Mouse (Mus musculus) left cerebral cortex, postnatal 4 days (tissue): ENCODE data around the gene Sstr2. TPM values are rescaled to one million over a fixed set of nuclear protein-coding genes. Genes with fewer than 3 reads are reported as not detected.
"Not testable (repeated sequence)": the region's sequence is repeated elsewhere in the genome, so short reads cannot be mapped to it uniquely, and the experiment has no call there.

Source experiments
- DNase-seq: peaks from one replicate; pipeline ENCODE4 v3.0.0-alpha.2; 2022
- intact Hi-C: fragments of 180-260 bp; cut with DNase I; formaldehyde crosslinking; loops from one replicate; pipeline ENCODE4 v1.15.1; 2025
- total RNA-seq, 2 experiments: library from RNA; stranded (reverse); gene quantifications; 2 replicates each; pipeline ENCODE4 v1.2.3; 2021

Gene Sstr2
- total RNA-seq, 2 experiments from 2014 or later, result 21.2 to 23.0 TPM

DNA sequence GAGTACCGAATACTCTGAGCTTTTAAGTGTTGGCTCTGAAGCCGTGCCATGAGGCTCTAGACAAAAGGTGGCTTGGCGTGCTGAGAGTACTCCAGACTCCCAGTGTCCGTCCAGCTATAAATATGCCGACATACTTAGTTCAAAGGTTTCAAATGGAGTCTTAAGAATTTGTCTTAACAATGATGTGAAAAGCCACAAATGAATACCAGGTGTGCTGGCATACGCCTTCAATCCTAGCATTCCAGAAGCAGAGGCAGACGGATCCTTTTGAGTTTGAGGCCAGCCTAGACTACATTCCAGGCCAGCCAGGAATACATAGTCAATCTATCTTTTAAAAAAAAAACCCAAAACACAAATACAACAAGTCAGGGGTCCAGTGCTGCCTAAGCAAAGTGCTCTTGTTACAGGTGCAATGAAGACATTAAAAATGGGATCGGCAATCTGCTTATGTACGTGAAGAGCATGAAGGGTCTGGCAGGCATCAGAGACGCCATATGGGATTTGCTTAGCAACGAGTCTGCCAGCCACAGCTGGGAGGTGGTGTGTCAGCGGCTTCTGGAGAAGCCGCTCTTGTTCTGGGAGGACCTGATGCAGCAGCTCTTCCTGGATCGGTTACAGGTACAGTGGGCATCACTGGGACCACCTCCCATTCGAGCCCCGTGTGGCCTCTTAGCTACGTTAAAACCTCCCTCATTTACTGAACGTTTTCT is 35.6 kb downstream of the Sstr2 start:
- intact Hi-C loops, result loop anchor here (10.0 kb wide), 1 partner anchor 480 kb away; no protein-coding TSS in a partner anchor
- peak; percentile 71 for DNase-seq

DNA sequence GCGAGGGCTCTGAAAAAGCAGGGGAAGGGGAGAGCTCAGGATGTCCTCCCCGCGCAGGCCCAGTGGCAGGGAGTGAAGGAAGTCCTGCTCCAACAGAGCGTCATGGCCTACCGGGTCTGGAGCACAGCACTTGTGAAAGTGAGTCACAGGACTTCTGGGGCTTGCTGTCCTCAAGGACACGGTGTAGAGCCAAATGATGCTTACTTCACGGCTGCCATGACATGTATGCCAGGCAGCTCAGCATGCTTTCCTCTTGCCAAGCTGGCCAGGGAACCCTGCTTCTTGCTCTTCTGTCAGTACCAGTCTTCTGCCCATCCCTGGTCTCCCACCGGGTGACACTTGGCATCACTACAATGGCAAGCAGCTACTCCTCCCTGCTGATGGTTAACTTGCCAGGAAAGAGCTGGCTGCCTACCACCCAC is 37.4 kb downstream of the Sstr2 start:
- peak; percentile 96 for DNase-seq
- intact Hi-C loops, result loop anchor here (10.0 kb wide), 1 partner anchor 482 kb away; no protein-coding TSS in a partner anchor

DNA sequence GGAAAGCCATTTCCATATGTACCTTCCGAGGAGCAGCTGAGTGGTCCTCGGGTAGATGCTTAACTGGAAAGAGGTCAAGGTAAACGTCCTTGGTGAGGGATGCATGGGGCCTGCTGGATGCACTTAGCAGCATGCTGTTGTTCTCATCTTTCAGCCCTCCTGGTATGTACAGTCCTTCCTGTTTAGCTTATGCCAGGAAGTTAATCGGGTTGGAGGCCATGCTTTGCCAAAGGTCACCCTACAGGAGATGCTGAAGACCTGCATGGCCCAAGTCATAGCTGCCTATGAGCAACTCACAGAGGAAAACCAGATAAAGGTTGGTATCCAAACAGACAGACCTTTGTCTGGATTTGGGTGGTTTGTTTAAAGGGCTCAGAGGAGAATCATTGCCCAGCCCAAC is 38.1 kb downstream of the Sstr2 start:
- intact Hi-C loops, result loop anchor here (10.0 kb wide), 1 partner anchor 482 kb away; no protein-coding TSS in a partner anchor
- no peak for DNase-seq

- intact Hi-C loops, result loop anchor here (10.0 kb wide), 1 partner anchor 484 kb away; no protein-coding TSS in a partner anchor
- no peak for DNase-seq
Measured at GRCm38 (mm10) chr11:113658319-113658718, 39.2 kb downstream of the Sstr2 start.

- intact Hi-C loops, result loop anchor here (10.0 kb wide), 1 partner anchor 484 kb away; no protein-coding TSS in a partner anchor
Measured at GRCm38 (mm10) chr11:113658763-113659162, 39.6 kb downstream of the Sstr2 start.

DNA sequence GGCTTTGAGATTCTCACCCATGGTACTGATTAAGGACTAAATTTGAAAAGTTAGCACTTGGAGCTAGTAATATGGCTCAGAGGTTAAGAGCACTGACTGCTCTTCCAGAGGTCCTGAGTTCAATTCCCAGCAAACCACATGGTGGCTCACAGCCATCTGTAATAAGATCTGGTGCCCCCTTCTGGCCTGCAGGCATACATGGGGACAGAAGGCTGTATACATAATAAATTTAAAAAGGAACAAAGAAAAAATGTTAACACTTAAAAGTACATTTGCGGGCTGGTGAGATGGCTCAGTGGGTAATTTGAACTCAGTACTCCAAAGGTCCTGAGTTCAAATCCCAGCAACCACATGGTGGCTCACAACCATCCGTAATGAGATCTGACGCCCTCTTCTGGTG is 41.1 kb downstream of the Sstr2 start:
- DNase-seq, intact Hi-C loops: not testable (repeated sequence)

More at GRCm38 (mm10) chr11:113658763-113659162, 39.6 kb downstream of the Sstr2 start:
- no peak for DNase-seq

- DNase-seq, result no peak
- intact Hi-C loops, result no loop called here
Measured at GRCm38 (mm10) chr11:113660940-113661339, 41.8 kb downstream of the Sstr2 start.

GRCm38 (mm10) chr11:113661835-113662351 is 42.8 kb downstream of the Sstr2 start:
- intact Hi-C loops, result no loop called here
- no peak for DNase-seq

DNA sequence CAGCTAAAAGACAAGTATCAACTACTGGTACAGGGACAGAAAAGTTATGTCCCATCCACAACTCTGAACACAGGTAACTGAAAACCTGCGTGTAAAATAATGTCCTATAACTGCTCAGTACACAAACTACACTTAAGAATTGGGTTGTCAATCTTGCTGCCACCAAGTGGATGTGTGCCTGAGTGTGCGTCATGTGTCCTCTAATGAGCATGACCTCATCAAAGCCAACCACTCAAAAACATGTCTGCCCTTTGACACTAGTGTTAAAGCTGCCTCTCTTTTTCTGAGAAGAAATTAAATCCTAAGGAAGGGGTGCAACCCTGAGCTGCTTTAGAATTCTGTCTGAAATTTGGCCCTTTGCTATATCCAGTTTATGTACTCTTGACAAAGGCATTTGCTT is 45.1 kb downstream of the Sstr2 start:
- DNase-seq, result no peak
- intact Hi-C loops, result no loop called here

GRCm38 (mm10) chr11:113666205-113666604 is 47.1 kb downstream of the Sstr2 start:
- no peak for DNase-seq
- intact Hi-C loops, result no loop called here

DNA sequence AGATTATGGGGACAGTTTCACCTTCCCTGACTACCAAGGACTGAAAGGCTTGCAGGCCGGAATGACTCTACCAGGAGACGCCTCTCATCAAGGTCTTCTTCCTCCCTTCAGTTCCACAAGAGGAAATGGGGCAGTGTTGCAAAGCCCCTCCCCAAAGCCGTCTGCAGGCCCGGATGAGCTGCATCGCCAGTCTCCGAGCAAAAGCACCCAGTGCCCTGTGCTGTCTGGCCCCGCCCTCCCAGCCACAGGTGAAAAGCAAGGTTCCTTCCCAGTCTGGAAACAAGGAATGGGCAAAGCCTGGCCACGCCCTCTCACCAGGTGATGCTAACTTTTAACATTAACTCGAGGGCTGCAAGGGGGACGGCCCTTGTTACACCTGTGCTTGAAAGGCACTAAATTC is 47.5 kb downstream of the Sstr2 start:
- intact Hi-C loops, result no loop called here
- no peak for DNase-seq

DNA sequence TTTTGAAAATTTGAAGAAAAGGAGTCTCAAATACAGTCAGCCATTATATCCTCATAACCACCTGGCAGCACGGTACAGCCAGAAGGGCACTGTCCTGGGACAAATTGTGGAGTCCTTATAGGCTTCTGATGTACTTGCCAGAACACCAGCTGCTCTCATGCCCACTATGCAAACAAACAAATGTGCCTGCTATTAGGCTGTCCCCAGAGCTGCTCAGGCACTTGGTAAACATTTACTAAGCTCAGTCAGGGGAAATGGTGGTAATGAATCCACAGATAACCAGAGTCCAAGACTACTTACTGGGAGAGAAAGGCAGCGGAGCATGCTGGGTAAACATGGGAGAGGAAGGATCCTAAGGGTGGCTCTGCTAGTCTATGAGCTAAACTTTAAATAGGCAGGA is 48.0 kb downstream of the Sstr2 start:
- intact Hi-C loops, result no loop called here

GRCm38 (mm10) chr11:113667704-113668103 is 48.6 kb downstream of the Sstr2 start:
- DNase-seq, result no peak
- intact Hi-C loops, result no loop called here

More for the DNA sequence above, 48.0 kb downstream of the Sstr2 start:
- no peak for DNase-seq

DNA sequence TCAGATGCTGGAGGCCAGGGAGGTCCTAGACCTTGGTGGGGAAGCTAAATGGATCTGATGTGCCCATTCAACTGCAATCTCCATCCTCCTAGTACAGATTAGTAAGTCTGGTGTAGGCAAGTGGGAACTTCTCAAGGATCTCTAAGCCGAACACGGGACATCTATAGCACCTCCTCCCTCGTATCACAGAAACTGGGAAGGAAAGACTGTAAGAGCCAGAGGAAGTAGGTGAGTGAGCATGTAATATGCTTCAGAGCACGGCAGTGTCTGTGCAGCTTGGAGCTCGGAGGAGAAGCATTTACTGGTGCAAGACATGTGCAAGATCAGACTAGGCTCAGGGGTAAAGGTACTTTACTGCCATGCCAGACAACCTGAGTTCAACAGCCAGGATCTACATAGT is 49.7 kb downstream of the Sstr2 start:
- intact Hi-C loops, result no loop called here
- no peak for DNase-seq

GRCm38 (mm10) chr11:113669711-113670110 is 50.6 kb downstream of the Sstr2 start:
- intact Hi-C loops, result no loop called here
- no peak for DNase-seq

GRCm38 (mm10) chr11:113673614-113674013 is 54.5 kb downstream of the Sstr2 start:
- no peak for DNase-seq
- intact Hi-C loops, result no loop called here

- intact Hi-C loops, result no loop called here
- DNase-seq, result no peak
Measured at GRCm38 (mm10) chr11:113674595-113674994, 55.5 kb downstream of the Sstr2 start.

Other genes with a start within 250 kb of the Sstr2 start
- 10 to 100 TPM; 36.2 to 36.4 TPM for gene Cog1, start 29.8 kb downstream of the Sstr2 start, total RNA-seq
- 10 to 100 TPM; 23.5 to 26.1 TPM for gene Slc39a11, start 30.7 kb downstream of the Sstr2 start, total RNA-seq
- gene Fam104a, start 64.8 kb downstream of the Sstr2 start, total RNA-seq, result 10 to 100 TPM; 28.1 to 29.3 TPM
- 10 to 100 TPM; 19.2 to 19.4 TPM for gene D11Wsu47e, start 65.1 kb downstream of the Sstr2 start, total RNA-seq
- not detected for gene Cpsf4l, start 90.7 kb downstream of the Sstr2 start, total RNA-seq
- 10 to 100 TPM; 53.1 to 53.4 TPM for gene Cdc42ep4, start 132.5 kb downstream of the Sstr2 start, total RNA-seq